Mouse (Mus musculus) midbrain, embryonic 16.5 days (tissue): Measurements from ENCODE around the gene Trim43a. TPM values are rescaled to one million over a fixed set of nuclear protein-coding genes. Genes with fewer than 3 reads are reported as not detected.
"Not testable (repeated sequence)": the region's sequence is repeated elsewhere in the genome, so short reads cannot be mapped to it uniquely, and the experiment has no call there.

Experiments used
- ATAC-seq: fragments of 200-750 bp; cut with Nextera tagmentation; 2 replicates; pipeline ENCODE4 v1.8.0; 2017; ENCODE audit warnings: moderate TSS enrichment
- H3K27ac ChIP-seq: fragments of 300-500 bp; sonication (generic); 2 replicates; pipeline ENCODE4 v1.5.1; 2014; ENCODE audit warnings: mild to moderate bottlenecking, low read length, mixed read lengths
- H3K27me3 ChIP-seq: fragments of 300-500 bp; sonication (generic); 2 replicates; pipeline ENCODE4 v1.6.1; 2014; ENCODE audit warnings: low read depth, low read length, mixed read lengths; ENCODE audit not compliant: control insufficient read depth, insufficient read depth
- H3K36me3 ChIP-seq: fragments of 300-500 bp; sonication (generic); 2 replicates; pipeline ENCODE4 v1.6.1; 2014; ENCODE audit warnings: mild to moderate bottlenecking, low read length, moderate library complexity, mixed read lengths; ENCODE audit not compliant: control insufficient read depth, insufficient read depth
- H3K4me1 ChIP-seq: fragments of 300-500 bp; sonication (generic); 2 replicates; pipeline ENCODE4 v1.6.1; 2014; ENCODE audit warnings: mild to moderate bottlenecking, low read length, mixed read lengths; ENCODE audit not compliant: control insufficient read depth, insufficient read depth
- H3K4me2 ChIP-seq: fragments of 300-500 bp; sonication (generic); 2 replicates; pipeline ENCODE4 v1.6.1; 2014; ENCODE audit warnings: mild to moderate bottlenecking, low read length, mixed read lengths
- H3K4me3 ChIP-seq: fragments of 300-500 bp; sonication (generic); 2 replicates; pipeline ENCODE4 v1.5.1; 2014; ENCODE audit warnings: low read depth, mild to moderate bottlenecking, low read length, moderate library complexity, mixed read lengths
- H3K9ac ChIP-seq: fragments of 300-500 bp; sonication (generic); 2 replicates; pipeline ENCODE4 v1.6.1; 2014; ENCODE audit warnings: low read depth, low read length, mixed read lengths
- H3K9me3 ChIP-seq: fragments of 300-500 bp; sonication (generic); replicated peaks from 2 replicates; pipeline ENCODE4 v1.6.1; 2014; ENCODE audit warnings: mild to moderate bottlenecking, low read length, mixed read lengths; ENCODE audit not compliant: control insufficient read depth, poor library complexity, severe bottlenecking
- WGBS: fragments of 180-500 bp; shearing (Covaris S2); extraction: QIAGEN DNeasy Blood & Tissue Kit; methylation state at CpG from one replicate; pipeline ENCODE4 v1.1.7; 2014; 5-methylcytosine and 5-hydroxymethylcytosine counted together
- polyA plus RNA-seq: library from polyadenylated mRNA; unstranded; fragments of >200 nt; fragmentation: Nextera tagmentation; extraction: Ambion mirVana; gene quantifications from 2 replicates; pipeline ENCODE4 v1.2.1, GENCODE M21; 2015

Gene Trim43a
- polyA plus RNA-seq: not detected in 2 replicates

DNA sequence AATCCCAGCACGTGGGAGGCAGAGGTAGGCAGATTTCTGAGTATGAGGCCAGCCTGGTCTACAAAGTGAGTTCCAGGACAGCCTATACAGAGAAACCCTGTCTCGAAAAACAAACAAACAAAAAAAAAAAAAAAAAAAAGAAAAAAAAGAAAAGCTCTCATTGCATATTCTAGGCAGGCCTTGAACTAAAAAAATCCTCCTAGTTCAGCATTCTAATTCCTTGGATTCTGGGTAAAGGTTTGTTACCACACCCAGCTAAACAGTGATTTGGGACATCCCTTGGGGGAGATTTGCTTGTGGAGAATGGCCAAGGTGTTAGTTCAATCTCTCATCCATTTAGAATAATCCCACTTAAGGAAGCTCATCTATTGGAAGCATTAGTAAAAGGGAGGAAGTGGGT is at the start of gene Trim43a:
TSS of gene Trim43a (plus strand) at position 301 of the 400 bp plus-strand sequence.
- 77% methylated on average over 2 of the region's 2 CpGs for WGBS
- H3K9ac ChIP-seq, ATAC-seq, H3K27ac ChIP-seq, H3K4me3 ChIP-seq, H3K4me1 ChIP-seq, H3K9me3 ChIP-seq, H3K27me3 ChIP-seq, H3K4me2 ChIP-seq, H3K36me3 ChIP-seq: not testable (repeated sequence)

DNA sequence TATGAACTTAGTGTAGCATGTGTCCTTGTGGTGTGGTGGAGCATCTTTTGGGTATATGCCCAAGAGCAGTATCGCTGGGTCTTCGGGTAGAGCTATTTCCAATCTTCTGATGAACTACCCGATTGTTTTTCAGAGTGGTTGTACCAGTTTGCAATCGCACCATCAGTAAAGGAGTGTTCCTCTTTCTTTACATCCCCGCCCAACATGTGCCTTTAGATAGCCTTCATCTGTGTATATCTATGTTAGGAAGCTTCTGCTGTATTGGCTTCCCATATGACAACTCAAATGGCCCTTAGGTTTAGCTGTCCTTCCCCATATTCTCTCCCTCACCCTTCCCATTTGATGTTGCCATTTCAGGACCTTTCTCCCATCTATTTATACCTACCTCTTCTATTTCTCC is 46.6 kb upstream of the Trim43a start:
- Histone ChIP-seq H3K27me3 (no peaks in the 10 kb centered on the region), H3K4me3 (no peak overlapping the region), H3K4me2 (no peak overlapping the region), H3K36me3 (no peaks in the 10 kb centered on the region), H3K4me1 (no peaks in the 10 kb centered on the region), H3K9ac (no peak overlapping the region), H3K27ac (no peak overlapping the region), H3K9me3 (no peaks in the 10 kb centered on the region)
- ATAC-seq: no peak
- WGBS: 87% methylated on average over 5 of the region's 5 CpGs

DNA sequence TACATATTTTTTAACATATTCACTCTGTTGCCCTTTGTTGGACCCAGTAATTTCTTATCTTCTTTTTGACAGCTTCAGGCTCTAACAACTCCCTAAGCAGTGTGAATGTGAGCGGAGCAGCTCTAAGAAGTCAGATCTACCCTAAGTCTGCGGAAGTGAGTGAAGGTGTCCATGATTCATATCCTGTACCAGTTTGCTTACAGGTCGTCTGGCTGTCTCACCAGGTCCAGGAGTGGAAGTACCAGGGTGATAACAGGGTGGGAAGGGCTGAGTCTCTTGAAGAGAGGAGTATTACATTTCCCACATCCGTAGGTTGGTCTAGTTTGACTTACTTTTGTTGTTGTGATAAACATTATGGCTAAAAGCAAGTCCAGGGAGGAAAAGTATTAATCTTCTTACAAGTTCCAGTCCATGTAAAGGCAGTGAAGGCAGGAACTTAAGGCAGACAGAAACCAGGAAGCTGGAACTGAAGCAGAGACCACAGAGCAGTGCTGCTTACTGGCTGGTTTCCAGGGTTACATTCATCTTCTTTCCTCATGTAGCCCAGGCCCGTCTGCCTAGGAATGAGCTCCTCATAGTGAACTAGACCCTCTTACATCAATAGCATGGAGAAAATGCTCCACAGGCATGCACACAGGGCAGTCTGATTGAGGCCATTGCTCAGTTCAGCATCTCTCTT is 41.0 kb upstream of the Trim43a start:
- Histone ChIP-seq H3K36me3 (no peaks in the 10 kb centered on the region), H3K9ac (no peak overlapping the region), H3K9me3 (no peaks in the 10 kb centered on the region), H3K4me1 (no peaks in the 10 kb centered on the region), H3K4me3 (no peak overlapping the region), H3K4me2 (no peak overlapping the region), H3K27me3 (no peaks in the 10 kb centered on the region), H3K27ac (no peak overlapping the region)
- 74% methylated on average over 5 of the region's 5 CpGs for WGBS
- no peak for ATAC-seq

DNA sequence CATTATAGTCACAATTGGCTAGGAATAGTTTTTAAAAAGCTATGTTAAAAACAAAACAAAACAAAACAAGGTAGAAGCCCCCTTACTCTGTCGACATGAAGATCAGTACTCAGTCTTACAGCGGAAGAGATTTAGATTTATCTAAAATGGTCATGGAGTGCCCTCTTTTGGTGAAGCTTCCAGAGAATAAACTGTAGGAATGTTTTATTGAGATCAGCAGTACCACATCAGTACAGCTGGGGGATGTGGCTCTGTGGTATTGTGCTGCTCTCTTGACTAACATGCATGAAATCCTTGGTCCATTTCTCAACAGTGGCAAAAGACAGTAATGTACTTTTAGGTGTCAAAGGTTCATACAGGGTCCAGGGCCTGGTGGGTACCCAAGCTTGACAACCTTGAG is 37.9 kb upstream of the Trim43a start:
- Histone ChIP-seq H3K9me3 (no peaks in the 10 kb centered on the region), H3K4me3 (no peak overlapping the region), H3K36me3 (no peaks in the 10 kb centered on the region), H3K9ac (no peak overlapping the region), H3K4me1 (peaks cover 5% of the 10 kb centered on the region; the same call in 1 of the 2 replicates), H3K27ac (no peak overlapping the region), H3K4me2 (no peak overlapping the region), H3K27me3 (no peaks in the 10 kb centered on the region)
- 0 out of 2 replicates have a peak, but pooled peaks have one; percentile 33 for ATAC-seq
- 22% methylated on average over 2 of the region's 2 CpGs for WGBS

GRCm38 (mm10) chr9:88545534-88545933 is 35.2 kb upstream of the Trim43a start:
- Histone ChIP-seq H3K9me3 (no peaks in the 10 kb centered on the region), H3K27ac (no peak overlapping the region), H3K36me3 (no peaks in the 10 kb centered on the region), H3K4me3 (no peak overlapping the region), H3K4me1 (peaks cover 21% of the 10 kb centered on the region), H3K27me3 (no peaks in the 10 kb centered on the region), H3K9ac (0 out of 2 replicates have a peak overlapping the region, but pooled peaks have one; percentile 16), H3K4me2 (no peak overlapping the region)
- no peak for ATAC-seq
- WGBS: 31% methylated on average over 3 of the region's 3 CpGs

DNA sequence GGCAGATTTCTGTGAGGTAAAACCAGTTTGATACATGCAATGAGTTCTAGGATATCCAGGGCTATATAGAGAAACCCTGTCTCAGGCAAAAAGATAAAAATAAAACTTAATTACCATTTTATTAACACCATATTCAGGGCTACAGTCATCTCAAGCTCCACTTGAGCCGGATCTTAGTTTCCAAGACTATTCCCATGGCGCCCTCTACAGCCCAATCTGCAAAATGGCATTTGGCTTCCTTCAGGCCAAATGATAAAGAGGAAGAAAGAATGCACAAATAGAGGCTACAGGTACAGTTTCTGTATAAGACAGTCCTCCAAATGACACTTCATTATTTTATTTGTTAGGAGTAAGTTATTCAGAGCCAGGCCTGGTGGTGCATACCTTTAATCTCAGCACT is 34.5 kb upstream of the Trim43a start:
- Histone ChIP-seq H3K9me3 (no peaks in the 10 kb centered on the region), H3K4me3 (no peak overlapping the region), H3K9ac (no peak overlapping the region), H3K27ac (no peak overlapping the region), H3K27me3 (no peaks in the 10 kb centered on the region), H3K36me3 (no peaks in the 10 kb centered on the region), H3K4me1 (peaks cover 27% of the 10 kb centered on the region), H3K4me2 (no peak overlapping the region)
- 1% methylated on average over 2 of the region's 2 CpGs for WGBS
- no peak for ATAC-seq

GRCm38 (mm10) chr9:88546657-88547056 is 34.0 kb upstream of the Trim43a start:
- no peak overlapping the region for H3K9ac ChIP-seq
- no peak overlapping the region for H3K4me3 ChIP-seq
- ATAC-seq: no peak
- no peaks in the 10 kb centered on the region for H3K36me3 ChIP-seq
- no peaks in the 10 kb centered on the region for H3K27me3 ChIP-seq
- H3K4me2 ChIP-seq: no peak overlapping the region
- H3K4me1 ChIP-seq: peaks cover 28% of the 10 kb centered on the region
- H3K9me3 ChIP-seq: no peaks in the 10 kb centered on the region
- 68% methylated on average over 8 of the region's 8 CpGs for WGBS
- H3K27ac ChIP-seq: no peak overlapping the region

DNA sequence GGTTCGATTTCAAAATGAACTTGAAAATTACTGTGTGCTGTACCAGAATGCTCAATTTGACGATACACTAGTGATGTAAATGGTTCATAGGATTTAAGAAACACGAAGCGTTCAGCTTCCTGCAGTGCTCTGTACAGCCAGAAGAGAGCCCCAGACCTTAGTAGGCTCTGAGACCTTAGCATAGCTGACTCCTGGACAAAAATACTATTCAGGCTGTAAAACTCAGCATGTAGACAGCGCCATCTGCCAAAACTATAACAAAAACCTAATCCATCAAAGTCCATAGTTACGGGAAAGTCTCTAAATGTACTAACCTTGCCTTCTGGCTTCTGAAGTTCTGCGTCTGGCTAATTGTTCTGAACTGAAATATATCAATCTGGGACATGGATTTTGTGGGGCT is 33.4 kb upstream of the Trim43a start:
- H3K9ac ChIP-seq: peak overlapping the region; percentile 64; the same call in 1 of the 2 replicates
- H3K36me3 ChIP-seq: no peaks in the 10 kb centered on the region
- no peaks in the 10 kb centered on the region for H3K27me3 ChIP-seq
- no peak overlapping the region for H3K27ac ChIP-seq
- ATAC-seq: peak; percentile 66
- no peaks in the 10 kb centered on the region for H3K9me3 ChIP-seq
- WGBS: 30% methylated on average over 7 of the region's 7 CpGs
- H3K4me2 ChIP-seq: peak overlapping the region; percentile 86
- H3K4me1 ChIP-seq: peaks cover 28% of the 10 kb centered on the region
- peak overlapping the region; percentile 50 for H3K4me3 ChIP-seq

DNA sequence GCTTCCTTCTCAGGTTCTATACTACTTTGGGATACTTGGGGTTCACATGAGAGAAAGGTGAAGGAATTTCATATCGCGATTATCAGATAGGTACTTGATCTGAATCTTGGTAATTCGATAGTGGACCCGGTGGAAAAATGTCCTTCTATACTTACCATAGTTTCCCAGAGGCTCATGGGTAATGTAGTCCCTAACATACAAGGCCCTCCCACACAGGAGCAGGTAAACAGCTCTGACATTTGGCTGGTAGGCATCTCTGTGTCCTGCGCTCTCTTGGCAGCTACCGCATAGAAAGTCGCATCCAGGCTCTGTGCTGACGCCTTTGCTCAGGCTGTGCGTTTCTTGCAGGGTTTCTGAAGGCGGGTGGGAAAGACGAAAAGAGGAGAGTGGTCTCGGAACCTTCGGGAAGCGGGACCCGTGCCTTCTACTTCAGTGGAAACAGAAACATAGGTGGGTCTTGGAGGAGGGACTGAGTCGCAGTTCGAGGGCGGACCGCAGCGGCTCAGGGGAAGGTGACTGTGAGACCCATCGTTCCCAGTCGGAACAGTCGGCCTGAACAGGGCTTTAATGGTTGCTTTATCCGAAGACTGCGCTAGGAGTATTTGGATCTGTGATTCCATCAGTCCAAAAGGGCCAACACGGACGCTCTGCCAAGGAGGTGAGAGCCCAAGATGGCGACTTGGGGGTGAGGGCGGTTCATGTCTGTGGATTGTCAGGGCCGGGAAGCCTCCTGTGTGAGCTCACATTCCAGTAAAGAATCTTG is 32.7 kb upstream of the Trim43a start, which contains the start of gene Zfp949:
TSS of gene Zfp949 (plus strand) at position 170 of the 763 bp plus-strand sequence.
- Histone ChIP-seq H3K4me2 (peak within 1 kb of the TSS; percentile 86), H3K9me3 (0 out of 2 replicates have a peak, but pooled peaks cover under 1% of the 10 kb centered on the region), H3K4me3 (peak within 1 kb of the TSS; percentile 50), H3K9ac (peak within 1 kb of the TSS; percentile 64), H3K4me1 (peaks cover 28% of the 10 kb centered on the region), H3K27ac (peak within 1 kb of the TSS; percentile 78), H3K36me3 (peaks cover 5% of the 10 kb centered on the region; the same call in 1 of the 2 replicates), H3K27me3 (no peaks in the 10 kb centered on the region)
- under 1% methylated on average over 30 of the region's 30 CpGs for WGBS
- ATAC-seq: peak; percentile 97
